Mouse (Mus musculus) cerebellum, adult 2 months (tissue): ENCODE results near the gene Ahcyl2.

Experiments used
- CTCF ChIP-seq: fragments of 200-500 bp; IDR thresholded peaks from 2 replicates; pipeline ENCODE4 v1.5.1; 2011; ENCODE audit warnings: low read depth, mild to moderate bottlenecking, control low read depth, low read length, moderate library complexity, borderline replicate concordance; ENCODE audit not compliant: insufficient read depth
- POLR2A ChIP-seq: fragments of 200-500 bp; IDR thresholded peaks from 2 replicates; pipeline ENCODE4 v1.6.1; 2011; ENCODE audit warnings: low read length, control low read depth, borderline replicate concordance; ENCODE audit not compliant: insufficient read depth

GRCm38 (mm10) chr6:29772236-29772635 is 4.4 kb downstream of the Ahcyl2 start:
- TF ChIP-seq POLR2A (no peak), CTCF (no peak)
